Mouse (Mus musculus) forebrain, postnatal 0 days (tissue): ENCODE data around the gene Lpcat1. TPM values are rescaled to one million over a fixed set of nuclear protein-coding genes. Genes with fewer than 3 reads are reported as not detected.

Source experiments
- ATAC-seq: fragments of 200-750 bp; cut with Nextera tagmentation; 2 replicates; pipeline ENCODE4 v1.8.0; 2017; ENCODE audit warnings: mild to moderate bottlenecking, moderate library complexity
- DNase-seq: peaks from one replicate; pipeline ENCODE4 v3.0.0-alpha.2; 2015
- H3K27ac ChIP-seq: fragments of 300-500 bp; sonication (generic); 2 replicates; pipeline ENCODE4 v1.5.1; 2014; ENCODE audit warnings: low read depth, mild to moderate bottlenecking, antibody characterized with exemption, low read length, moderate library complexity, mixed read lengths
- H3K27me3 ChIP-seq: fragments of 300-500 bp; sonication (generic); 2 replicates; pipeline ENCODE4 v1.6.1; 2014; ENCODE audit warnings: mild to moderate bottlenecking, low read length, mixed read lengths; ENCODE audit not compliant: insufficient read depth
- H3K36me3 ChIP-seq: fragments of 300-500 bp; sonication (generic); 2 replicates; pipeline ENCODE4 v1.6.1; 2014; ENCODE audit warnings: mild to moderate bottlenecking, moderate library complexity; ENCODE audit not compliant: insufficient read depth
- H3K4me1 ChIP-seq: fragments of 300-500 bp; sonication (generic); 2 replicates; pipeline ENCODE4 v1.6.1; 2014; ENCODE audit warnings: antibody characterized with exemption; ENCODE audit not compliant: insufficient read depth
- H3K4me2 ChIP-seq: fragments of 300-500 bp; sonication (generic); 2 replicates; pipeline ENCODE4 v1.6.1; 2014; ENCODE audit warnings: low read depth, mild to moderate bottlenecking, moderate library complexity
- H3K4me3 ChIP-seq: fragments of 300-500 bp; sonication (generic); 2 replicates; pipeline ENCODE4 v1.5.1; 2014; ENCODE audit warnings: low read depth, low read length, mixed read lengths
- H3K9ac ChIP-seq: fragments of 300-500 bp; sonication (generic); 2 replicates; pipeline ENCODE4 v1.6.1; 2014; ENCODE audit warnings: mild to moderate bottlenecking
- H3K9me3 ChIP-seq: fragments of 300-500 bp; sonication (generic); 2 replicates; pipeline ENCODE4 v1.6.1; 2016; ENCODE audit warnings: low read length
- CTCF ChIP-seq: sonication (generic); IDR thresholded peaks from 2 replicates; pipeline ENCODE4 v1.5.1; 2016; ENCODE audit warnings: antibody characterized with exemption, control low read depth, low read depth
- WGBS: fragments of 180-500 bp; shearing (Covaris S2); extraction: QIAGEN DNeasy Blood & Tissue Kit; methylation state at CpG from one replicate; pipeline ENCODE4 v1.1.7; 2014; 5-methylcytosine and 5-hydroxymethylcytosine counted together
- polyA plus RNA-seq: library from polyadenylated mRNA; unstranded; fragments of >200 nt; fragmentation: Nextera tagmentation; extraction: Ambion mirVana; gene quantifications from 2 replicates; pipeline ENCODE4 v1.2.1, GENCODE M21; 2015
- total RNA-seq: library from RNA; depleted of rRNA; stranded (reverse); fragments of >200 nt; gene quantifications from 2 replicates; pipeline ENCODE4 v1.2.3, GENCODE M21; 2014

Gene Lpcat1
- total and polyA plus RNA-seq, 2 experiments from 2014 or later: 87.2 to 144 TPM

- H3K27ac ChIP-seq: no peak overlapping the region
- no peak overlapping the region for H3K4me2 ChIP-seq
- no peaks in the 10 kb centered on the region for H3K36me3 ChIP-seq
- H3K27me3 ChIP-seq: no peaks in the 10 kb centered on the region
- no peak for TF ChIP-seq CTCF
- DNase-seq (no peak), ATAC-seq (no peak)
- H3K4me3 ChIP-seq: no peak overlapping the region
- no peaks in the 10 kb centered on the region for H3K9me3 ChIP-seq
- H3K4me1 ChIP-seq: no peaks in the 10 kb centered on the region
- H3K9ac ChIP-seq: no peak overlapping the region
- 80% methylated on average over 5 of the region's 5 CpGs for WGBS
Measured at GRCm38 (mm10) chr13:73458719-73459118, 8.3 kb upstream of the Lpcat1 start.

GRCm38 (mm10) chr13:73459189-73459850, 7.7 kb upstream of the Lpcat1 start:
- no peak overlapping the region for H3K9ac ChIP-seq
- 76% methylated on average over 7 of the region's 7 CpGs for WGBS
- no peak for DNase-seq
- no peaks in the 10 kb centered on the region for H3K9me3 ChIP-seq
- no peak overlapping the region for H3K4me3 ChIP-seq
- H3K4me1 ChIP-seq: no peaks in the 10 kb centered on the region
- H3K27me3 ChIP-seq: no peaks in the 10 kb centered on the region
- no peaks in the 10 kb centered on the region for H3K36me3 ChIP-seq
- H3K27ac ChIP-seq: no peak overlapping the region
- ATAC-seq: no peak
- no peak for TF ChIP-seq CTCF
- no peak overlapping the region for H3K4me2 ChIP-seq

- ATAC-seq: no peak
- H3K4me1 ChIP-seq: no peaks in the 10 kb centered on the region
- no peaks in the 10 kb centered on the region for H3K27me3 ChIP-seq
- no peak overlapping the region for H3K4me2 ChIP-seq
- no peaks in the 10 kb centered on the region for H3K9me3 ChIP-seq
- DNase-seq: no peak
- H3K36me3 ChIP-seq: no peaks in the 10 kb centered on the region
- no peak for TF ChIP-seq CTCF
- no peak overlapping the region for H3K4me3 ChIP-seq
- H3K27ac ChIP-seq: no peak overlapping the region
- no peak overlapping the region for H3K9ac ChIP-seq
Measured at GRCm38 (mm10) chr13:73461551-73461950, 5.4 kb upstream of the Lpcat1 start.

GRCm38 (mm10) chr13:73465156-73465555, 1.8 kb upstream of the Lpcat1 start:
- H3K4me2 ChIP-seq: no peak overlapping the region
- H3K27ac ChIP-seq: no peak overlapping the region
- H3K27me3 ChIP-seq: no peaks in the 10 kb centered on the region
- peaks cover 16% of the 10 kb centered on the region for H3K4me1 ChIP-seq
- H3K9me3 ChIP-seq: no peaks in the 10 kb centered on the region
- no peak for TF ChIP-seq CTCF
- H3K9ac ChIP-seq: no peak overlapping the region
- ATAC-seq: no peak
- 79% methylated on average over 2 of the region's 2 CpGs for WGBS
- DNase-seq: no peak
- H3K4me3 ChIP-seq: no peak overlapping the region
- no peaks in the 10 kb centered on the region for H3K36me3 ChIP-seq

- peaks cover 22% of the 10 kb centered on the region for H3K4me1 ChIP-seq
- H3K4me3 ChIP-seq: no peak overlapping the region; the same call in 1 of the 2 replicates
- 91% methylated on average over 3 of the region's 3 CpGs for WGBS
- ATAC-seq (no peak), DNase-seq (no peak)
- H3K36me3 ChIP-seq: no peaks in the 10 kb centered on the region
- H3K9me3 ChIP-seq: no peaks in the 10 kb centered on the region
- TF ChIP-seq CTCF: no peak
- no peak overlapping the region for H3K27ac ChIP-seq
- H3K27me3 ChIP-seq: no peaks in the 10 kb centered on the region
- H3K4me2 ChIP-seq: peak overlapping the region; percentile 78
- H3K9ac ChIP-seq: peak overlapping the region; percentile 96; the same call in 1 of the 2 replicates
Measured at GRCm38 (mm10) chr13:73466411-73466810, 586 bp upstream of the Lpcat1 start.

GRCm38 (mm10) chr13:73467421-73468237, 632 bp downstream of the Lpcat1 start:
- Histone ChIP-seq H3K4me1 (peaks cover 22% of the 10 kb centered on the region), H3K4me2 (peak overlapping the region; percentile 78), H3K27me3 (no peaks in the 10 kb centered on the region), H3K4me3 (peak overlapping the region; percentile 94), H3K36me3 (no peaks in the 10 kb centered on the region), H3K9me3 (no peaks in the 10 kb centered on the region), H3K9ac (peak overlapping the region; percentile 96), H3K27ac (peak overlapping the region; percentile 98)
- DNase-seq: no peak
- under 1% methylated on average over 49 of the region's 53 CpGs for WGBS
- peak; percentile 86 for ATAC-seq
- TF ChIP-seq CTCF: 0 out of 2 replicates have a peak, but pooled peaks have one; percentile 15

- Histone ChIP-seq H3K4me2 (peak overlapping the region; percentile 78), H3K4me3 (peak overlapping the region; percentile 94), H3K36me3 (no peaks in the 10 kb centered on the region), H3K27me3 (no peaks in the 10 kb centered on the region), H3K27ac (no peak overlapping the region), H3K9ac (peak overlapping the region; percentile 96), H3K4me1 (peaks cover 22% of the 10 kb centered on the region), H3K9me3 (no peaks in the 10 kb centered on the region)
- DNase-seq (no peak), ATAC-seq (no peak)
- 60% methylated on average over 3 of the region's 3 CpGs for WGBS
- no peak for TF ChIP-seq CTCF
Measured at GRCm38 (mm10) chr13:73468834-73469233, 1.8 kb downstream of the Lpcat1 start.
